Mouse (Mus musculus) kidney, adult 11 months (tissue): ENCODE measurements around the gene Abtb1.

Experiments
- DNase-seq: peaks from one replicate; pipeline ENCODE4 v3.0.0; 2022

Gene Abtb1

GRCm38 (mm10) chr6:88854509-88854908 is 12.7 kb upstream of the Abtb1 start:
- no peak for DNase-seq

GRCm38 (mm10) chr6:88850034-88850433 is 8.2 kb upstream of the Abtb1 start:
- DNase-seq: no peak

- no peak for DNase-seq
These were observed 7.5 kb upstream of the Abtb1 start for GRCm38 (mm10) chr6:88849270-88849669.

GRCm38 (mm10) chr6:88847571-88847970 is 5.8 kb upstream of the Abtb1 start:
- DNase-seq: no peak

- no peak for DNase-seq
These were observed 3.2 kb upstream of the Abtb1 start for GRCm38 (mm10) chr6:88844901-88845565.

- no peak for DNase-seq
These were observed 2.3 kb upstream of the Abtb1 start for GRCm38 (mm10) chr6:88843781-88844725.

- no peak for DNase-seq
These were observed 1.5 kb upstream of the Abtb1 start for GRCm38 (mm10) chr6:88843241-88843640.

- DNase-seq: no peak
These were observed 957 bp upstream of the Abtb1 start for GRCm38 (mm10) chr6:88842731-88843151.

- no peak for DNase-seq
These were observed 337 bp downstream of the Abtb1 start for GRCm38 (mm10) chr6:88841514-88841780.

GRCm38 (mm10) chr6:88840791-88841513 is 832 bp downstream of the Abtb1 start:
- DNase-seq: no peak

- DNase-seq: no peak
These were observed 1.6 kb downstream of the Abtb1 start for GRCm38 (mm10) chr6:88840211-88840610.

GRCm38 (mm10) chr6:88839135-88839970 is 2.4 kb downstream of the Abtb1 start:
- DNase-seq: no peak

GRCm38 (mm10) chr6:88838613-88839012 is 3.2 kb downstream of the Abtb1 start:
- DNase-seq: no peak

- no peak for DNase-seq
These were observed 3.8 kb downstream of the Abtb1 start for GRCm38 (mm10) chr6:88837999-88838398.

GRCm38 (mm10) chr6:88836178-88836819 is 5.5 kb downstream of the Abtb1 start:
- DNase-seq: no peak

- no peak for DNase-seq
These were observed 6.7 kb downstream of the Abtb1 start for GRCm38 (mm10) chr6:88835047-88835446.

GRCm38 (mm10) chr6:88833340-88834140 is 8.2 kb downstream of the Abtb1 start:
- no peak for DNase-seq

GRCm38 (mm10) chr6:88832663-88833062 is 9.1 kb downstream of the Abtb1 start:
- DNase-seq: no peak

GRCm38 (mm10) chr6:88831456-88831855 is 10.3 kb downstream of the Abtb1 start:
- no peak for DNase-seq

- DNase-seq: no peak
These were observed 11.6 kb downstream of the Abtb1 start for GRCm38 (mm10) chr6:88830112-88830702.

GRCm38 (mm10) chr6:88829579-88829978 is 12.2 kb downstream of the Abtb1 start:
- no peak for DNase-seq
